Mouse (Mus musculus) naive thymus-derived CD4-positive, alpha-beta T cell, adult 2 months (primary cell): ENCODE results near the gene Dusp8.

Experiments used
- DNase-seq: peaks from one replicate; pipeline ENCODE4 v3.0.0-alpha.2; 2011; ENCODE audit warnings: low read depth

The Dusp8 gene

DNA sequence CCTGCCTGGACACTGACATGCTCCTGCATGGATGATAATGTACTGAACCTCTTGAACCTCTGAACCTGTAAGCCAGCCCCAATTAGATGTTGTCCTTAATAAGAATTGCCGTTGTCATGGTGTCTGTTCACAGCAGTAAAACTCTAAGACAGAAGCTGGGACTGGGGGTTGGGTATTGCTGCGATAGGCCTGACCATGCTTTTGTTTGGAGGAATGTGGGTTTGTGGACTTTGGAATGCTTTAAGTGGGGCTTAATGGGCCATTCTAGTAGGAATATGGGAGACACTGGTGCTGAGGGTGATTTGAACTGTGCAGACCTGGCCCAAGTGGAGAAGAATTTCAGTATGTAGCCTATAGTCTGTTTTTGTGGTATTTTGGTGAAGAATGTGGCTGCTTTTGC lies 50.3 kb downstream of the Dusp8 start:
- DNase-seq, result no peak

DNA sequence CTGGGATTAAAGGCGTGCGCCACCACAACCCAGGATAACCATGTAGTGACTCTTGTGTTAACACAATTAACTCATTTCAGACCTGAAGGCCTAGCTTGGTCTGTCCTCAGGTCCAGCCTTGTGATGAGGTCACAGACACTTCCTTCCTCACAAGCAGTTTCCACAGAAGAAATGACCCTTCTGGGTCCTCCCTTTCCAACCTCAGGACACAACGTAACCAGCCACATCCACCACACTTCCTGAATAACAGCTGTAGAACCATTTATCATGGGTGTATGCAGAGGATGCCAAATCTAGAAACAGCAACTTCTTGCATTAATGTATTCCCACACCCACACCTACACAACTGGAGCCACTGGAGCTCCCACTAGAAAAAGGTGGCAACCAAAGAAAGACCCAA lies 54.9 kb downstream of the Dusp8 start:
- no peak for DNase-seq

DNA sequence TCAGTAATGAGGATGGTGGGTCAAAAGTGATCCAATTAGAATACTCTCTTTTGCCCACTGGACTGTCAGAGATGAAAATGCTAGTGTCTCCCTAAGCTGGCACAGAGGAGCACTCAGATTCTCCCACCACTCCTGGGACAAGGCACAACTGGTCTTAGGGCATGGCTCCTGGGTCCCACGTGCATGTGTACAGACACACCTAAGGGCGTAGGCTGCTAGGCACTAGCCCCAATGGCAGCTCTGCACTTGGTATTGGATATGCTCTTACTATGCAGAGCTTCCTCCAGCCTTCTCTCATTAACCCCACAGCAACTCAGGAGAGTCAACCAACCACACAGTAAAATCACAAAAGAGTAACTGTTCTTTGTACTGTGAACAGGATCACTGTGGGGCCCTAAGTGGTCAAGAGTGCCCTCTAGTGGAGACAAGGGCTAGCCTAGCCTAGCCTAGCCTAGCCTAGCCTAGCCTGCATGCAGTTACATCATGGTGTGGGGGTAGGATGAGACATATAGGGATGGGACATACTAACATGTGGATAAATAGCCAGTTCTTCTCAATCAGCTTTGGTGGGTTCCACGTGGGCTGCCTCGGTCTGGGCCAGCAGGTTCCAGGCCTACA lies 58.0 kb downstream of the Dusp8 start:
- peak; percentile 71 for DNase-seq

DNA sequence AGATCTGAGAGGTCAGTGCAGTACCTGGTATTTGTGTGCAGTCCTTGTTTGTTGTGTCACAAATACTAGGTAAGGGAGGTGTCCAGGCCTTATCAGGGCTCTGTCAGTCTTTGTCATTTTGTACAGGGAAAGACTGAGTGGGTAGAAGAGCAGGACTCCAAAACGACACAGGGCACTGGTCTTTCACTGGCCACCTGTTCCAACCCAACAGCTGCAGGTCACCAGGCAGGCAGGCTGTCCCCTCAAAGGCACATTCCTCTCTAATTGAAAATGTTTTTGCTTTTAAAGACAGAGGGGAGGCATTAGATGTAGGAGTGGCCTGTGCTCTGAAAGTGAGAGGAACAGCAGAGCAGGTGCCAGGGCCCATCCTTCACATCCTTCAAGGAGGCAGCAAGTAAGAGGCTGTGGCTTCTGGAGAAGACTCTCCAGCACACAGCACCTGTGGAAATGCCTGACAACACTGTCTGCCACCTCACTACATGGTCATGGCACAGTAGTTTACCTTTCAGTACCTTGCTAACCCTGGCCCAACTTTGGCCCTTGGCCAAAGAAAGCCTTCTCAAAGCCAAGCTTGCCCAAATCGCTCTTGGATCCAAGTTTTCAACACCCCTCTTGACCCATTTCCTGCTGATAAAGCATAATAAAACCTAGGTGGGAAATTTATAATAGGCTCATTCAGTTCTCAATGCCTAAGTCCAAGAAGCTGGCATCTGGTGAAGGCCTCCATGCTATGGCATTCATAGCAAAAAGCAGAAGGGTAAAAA lies 60.4 kb downstream of the Dusp8 start:
- no peak for DNase-seq

DNA sequence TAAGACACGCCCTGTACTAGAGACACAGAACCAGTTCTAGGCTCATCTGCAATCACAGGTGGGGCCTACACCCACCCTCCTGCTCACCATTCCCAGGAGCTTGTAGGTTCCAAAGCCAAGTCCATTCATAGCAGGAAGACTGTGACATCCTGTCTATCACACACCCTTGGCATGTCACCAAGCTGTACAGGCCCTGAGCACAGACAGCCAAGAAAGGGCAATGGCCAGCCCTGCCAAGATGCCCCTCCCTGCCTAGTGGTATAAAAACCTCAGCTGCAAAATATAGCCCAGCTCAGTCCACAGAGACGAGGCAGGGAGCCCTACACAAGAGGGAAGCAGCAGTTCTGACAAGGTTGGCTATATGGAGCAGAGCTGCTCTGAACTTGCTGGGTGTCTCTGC lies 61.4 kb downstream of the Dusp8 start:
- no peak for DNase-seq

DNA sequence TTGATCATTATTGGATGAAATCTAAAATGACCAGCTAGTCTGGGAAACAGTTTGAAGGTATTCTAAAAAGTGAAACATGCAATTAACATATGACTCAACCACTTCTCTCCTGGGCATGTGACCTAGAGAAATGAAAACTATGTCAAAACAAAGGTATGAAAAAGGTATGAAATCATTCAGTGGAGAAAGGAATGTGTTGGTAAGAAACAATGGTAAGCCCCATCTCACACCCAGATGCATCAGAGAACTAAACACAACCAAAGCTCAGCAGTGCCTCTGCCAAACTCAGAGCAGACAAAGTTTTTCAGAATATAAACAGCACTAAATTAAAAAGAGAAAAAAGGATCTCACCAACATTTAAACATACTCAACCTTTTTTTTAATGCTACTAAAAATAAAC lies 65.6 kb downstream of the Dusp8 start:
- no peak for DNase-seq
